Mouse (Mus musculus) ES-E14 (cell line): Measurements from ENCODE around the gene Olfr68. TPM values are rescaled to one million over a fixed set of nuclear protein-coding genes. Genes with fewer than 3 reads are reported as not detected.
"Not testable (repeated sequence)": the region's sequence is repeated elsewhere in the genome, so short reads cannot be mapped to it uniquely, and the experiment has no call there.

ENCODE experiments used
- DNase-seq: peaks from one replicate; pipeline ENCODE4 v3.0.0-alpha.2; 2013; ENCODE audit warnings: low read depth, low spot score
- H3K27ac ChIP-seq: 2 replicates; pipeline ENCODE4 v1.5.1; 2012; ENCODE audit warnings: low read depth, mild to moderate bottlenecking, low read length, moderate library complexity, mixed read lengths; ENCODE audit not compliant: poor library complexity, insufficient read depth, severe bottlenecking
- H3K36me3 ChIP-seq: 2 replicates; pipeline ENCODE4 v1.6.1; 2012; ENCODE audit warnings: mild to moderate bottlenecking, low read length, moderate library complexity, mixed read lengths; ENCODE audit not compliant: control insufficient read depth, poor library complexity, insufficient read depth, severe bottlenecking
- H3K4me1 ChIP-seq, 2 experiments: fragments of 150-350 bp in 1 of 2; sonication (generic) in 1 of 2; 2 replicates each; pipeline ENCODE4 v1.6.1; 2012; ENCODE audit warnings: low read length in 2 of 2, mild to moderate bottlenecking in 1 of 2, mixed read lengths in 1 of 2; ENCODE audit not compliant: control insufficient read depth in 2 of 2, insufficient read depth in 2 of 2, poor library complexity in 1 of 2
- H3K4me3 ChIP-seq, 2 experiments: fragments of 150-350 bp in 1 of 2; sonication (generic) in 1 of 2; 2 replicates each; pipeline ENCODE4 v1.5.1; 2012; ENCODE audit warnings: low read length in 2 of 2, low read depth in 1 of 2, mild to moderate bottlenecking in 1 of 2, mixed read lengths in 1 of 2; ENCODE audit not compliant: insufficient read depth in 1 of 2, poor library complexity in 1 of 2, severe bottlenecking in 1 of 2
- H3K9ac ChIP-seq: 2 replicates; pipeline ENCODE4 v1.6.1; 2012; ENCODE audit warnings: low read depth, mild to moderate bottlenecking, low read length, mixed read lengths; ENCODE audit not compliant: poor library complexity, insufficient read depth, severe bottlenecking
- H3K9me3 ChIP-seq: fragments of 150-350 bp; sonication (generic); 2 replicates; pipeline ENCODE4 v1.6.1; 2012; ENCODE audit warnings: low read depth, mild to moderate bottlenecking, low read length; ENCODE audit not compliant: control insufficient read depth, insufficient read depth
- CHD2 ChIP-seq: IDR thresholded peaks from 2 replicates; pipeline ENCODE4 v1.6.1; 2014; ENCODE audit warnings: mild to moderate bottlenecking, low read depth, low read length, inconsistent platforms
- HCFC1 ChIP-seq: IDR thresholded peaks from 2 replicates; pipeline ENCODE4 v1.6.1; 2012; ENCODE audit warnings: low read length, inconsistent platforms, borderline replicate concordance; ENCODE audit not compliant: insufficient read depth
- MAFK ChIP-seq: IDR thresholded peaks from 2 replicates; pipeline ENCODE4 v1.6.1; 2014; ENCODE audit warnings: mild to moderate bottlenecking, low read depth, low read length, inconsistent platforms; ENCODE audit not compliant: insufficient read depth
- ZC3H11A ChIP-seq: IDR thresholded peaks from 2 replicates; pipeline ENCODE4 v1.6.1; 2012; ENCODE audit warnings: low read depth, mild to moderate bottlenecking, inconsistent platforms, low read length, borderline replicate concordance
- ZNF384 ChIP-seq: IDR thresholded peaks from 2 replicates; pipeline ENCODE4 v1.6.1; 2012; ENCODE audit warnings: low read depth, low read length, inconsistent platforms
- in situ Hi-C, 2 experiments: fragments of 600-800 bp; cut with MboI; formaldehyde crosslinking; loops; one replicate each; pipeline ENCODE4 v1.15.1; 2025; ENCODE audit warnings: low sequenced_read_pairs in 2 of 2, inconsistent platforms in 1 of 2; ENCODE audit not compliant: unreplicated experiment in 2 of 2
- total RNA-seq: library from RNA; depleted of rRNA; stranded (reverse); fragments of 300-350 nt; gene quantifications from 2 replicates; pipeline ENCODE4 v1.2.3, GENCODE M21; 2012

Gene Olfr68
- total RNA-seq, 1 experiment = not detected

DNA sequence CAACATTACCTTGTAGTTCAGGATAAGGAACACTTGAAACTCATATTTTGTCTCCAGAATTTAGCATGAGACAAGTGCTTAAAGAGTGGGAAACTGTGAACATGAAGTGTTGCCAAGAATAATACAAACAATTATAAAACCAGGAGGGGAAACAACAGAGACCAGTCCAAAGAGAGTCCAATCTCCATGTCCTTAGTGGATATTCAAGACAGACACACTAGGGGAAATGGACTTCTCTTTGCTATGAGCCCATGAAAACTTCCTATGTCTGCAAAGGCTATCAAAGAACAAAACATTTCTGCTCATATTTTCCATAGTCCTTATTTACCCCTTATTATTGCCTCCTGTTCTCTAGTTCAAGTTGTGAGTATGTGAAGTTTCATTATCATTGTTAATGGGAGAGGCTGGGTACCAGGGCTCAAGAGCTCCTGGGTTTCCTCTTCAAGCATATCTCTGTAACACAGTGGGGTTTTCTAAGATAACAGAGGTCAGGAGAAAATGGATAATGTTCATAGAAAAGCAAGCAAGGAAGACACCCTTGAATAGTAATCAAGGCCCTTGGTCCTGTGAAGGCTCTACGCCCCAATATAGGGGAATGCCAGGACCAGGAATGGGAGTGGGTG, 31.8 kb upstream of the Olfr68 start:
- in situ Hi-C loops = no loop called here
- TF ChIP-seq ZNF384 (no peak), HCFC1 (no peak), CHD2 (no peak), MAFK (no peak), ZC3H11A (no peak)
- Histone ChIP-seq H3K36me3 (no peaks in the 10 kb centered on the region), H3K9me3 (no peaks in the 10 kb centered on the region), H3K9ac (no peak overlapping the region), H3K4me1 (no peaks in the 10 kb centered on the region), H3K27ac (no peak overlapping the region), H3K4me3 (no peak overlapping the region)
- DNase-seq = no peak

DNA sequence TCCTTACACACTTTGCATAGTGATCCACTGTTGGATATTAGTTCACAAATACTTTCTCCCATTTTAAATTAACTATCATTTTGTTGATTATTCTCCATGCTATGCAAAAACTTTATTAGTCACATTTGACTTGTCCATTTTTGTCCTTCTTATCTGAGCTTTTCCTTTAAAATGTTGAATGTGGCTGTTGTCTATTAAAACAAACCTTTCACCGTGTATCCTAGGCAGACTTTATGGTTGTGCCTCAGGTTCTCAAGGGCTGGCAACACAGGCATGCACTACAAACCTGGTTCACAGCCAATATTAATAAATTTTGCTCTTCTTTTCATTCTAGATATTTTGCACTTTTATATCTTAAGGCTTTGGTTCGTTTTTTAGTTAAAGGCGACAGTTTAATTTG, 31.2 kb upstream of the Olfr68 start:
- no peaks in the 10 kb centered on the region for H3K36me3 ChIP-seq
- no peak overlapping the region for H3K9ac ChIP-seq
- no peak for DNase-seq
- H3K27ac ChIP-seq = no peak overlapping the region
- no peaks in the 10 kb centered on the region for H3K9me3 ChIP-seq
- no peak overlapping the region for H3K4me3 ChIP-seq
- no peak for TF ChIP-seq HCFC1
- TF ChIP-seq MAFK = no peak
- TF ChIP-seq ZNF384 = no peak
- TF ChIP-seq ZC3H11A = no peak
- no peak for TF ChIP-seq CHD2
- H3K4me1 ChIP-seq = no peaks in the 10 kb centered on the region
- in situ Hi-C loops = no loop called here

DNA sequence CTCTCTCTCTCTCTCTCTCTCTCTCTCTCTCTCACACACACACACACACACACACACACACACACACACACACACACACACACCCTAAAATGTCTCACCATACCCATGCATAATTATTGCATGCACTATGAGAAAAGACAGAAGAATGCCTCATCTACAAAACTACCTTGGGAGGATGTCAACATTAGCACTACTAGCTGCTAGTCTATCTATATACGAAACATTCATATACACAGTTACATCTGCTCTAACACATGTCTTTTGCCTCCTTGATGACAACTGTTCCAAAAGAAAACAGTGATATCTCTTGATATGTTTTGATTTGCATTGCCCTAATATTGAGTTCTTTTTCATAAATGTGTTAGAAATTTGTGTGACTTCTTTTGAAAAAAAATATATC, 30.8 kb upstream of the Olfr68 start:
- in situ Hi-C loops = no loop called here
- no peak overlapping the region for H3K27ac ChIP-seq
- no peaks in the 10 kb centered on the region for H3K9me3 ChIP-seq
- H3K36me3 ChIP-seq = no peaks in the 10 kb centered on the region
- H3K4me1 ChIP-seq = no peaks in the 10 kb centered on the region
- H3K4me3 ChIP-seq = no peak overlapping the region
- DNase-seq = no peak
- H3K9ac ChIP-seq = no peak overlapping the region
- TF ChIP-seq HCFC1 (no peak), CHD2 (no peak), ZC3H11A (no peak)

DNA sequence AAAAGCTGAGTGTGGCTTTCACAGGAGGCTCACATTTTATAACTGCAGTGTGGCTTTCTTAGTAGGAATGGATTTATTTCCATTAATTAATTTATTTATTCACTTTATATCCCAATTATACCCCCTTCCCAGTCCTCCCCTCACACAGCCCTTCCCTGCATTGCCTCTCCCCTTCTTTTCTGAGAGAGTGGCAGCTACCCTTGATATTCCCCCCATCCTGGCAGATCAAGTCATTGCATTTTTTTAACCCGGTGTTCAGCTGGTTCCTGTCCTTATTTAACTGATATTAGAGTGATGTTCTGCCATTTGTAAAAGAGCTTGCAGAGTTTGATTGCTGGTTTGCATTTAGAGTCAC, 30.3 kb upstream of the Olfr68 start:
- no peak for DNase-seq
- no peak for TF ChIP-seq ZC3H11A
- TF ChIP-seq CHD2 = no peak
- TF ChIP-seq MAFK = no peak
- TF ChIP-seq HCFC1 = no peak
- TF ChIP-seq ZNF384 = no peak
- Histone ChIP-seq H3K9me3 (no peaks in the 10 kb centered on the region), H3K9ac (no peak overlapping the region), H3K4me1 (no peaks in the 10 kb centered on the region), H3K36me3 (no peaks in the 10 kb centered on the region), H3K27ac (no peak overlapping the region), H3K4me3 (no peak overlapping the region)
- in situ Hi-C loops = no loop called here

DNA sequence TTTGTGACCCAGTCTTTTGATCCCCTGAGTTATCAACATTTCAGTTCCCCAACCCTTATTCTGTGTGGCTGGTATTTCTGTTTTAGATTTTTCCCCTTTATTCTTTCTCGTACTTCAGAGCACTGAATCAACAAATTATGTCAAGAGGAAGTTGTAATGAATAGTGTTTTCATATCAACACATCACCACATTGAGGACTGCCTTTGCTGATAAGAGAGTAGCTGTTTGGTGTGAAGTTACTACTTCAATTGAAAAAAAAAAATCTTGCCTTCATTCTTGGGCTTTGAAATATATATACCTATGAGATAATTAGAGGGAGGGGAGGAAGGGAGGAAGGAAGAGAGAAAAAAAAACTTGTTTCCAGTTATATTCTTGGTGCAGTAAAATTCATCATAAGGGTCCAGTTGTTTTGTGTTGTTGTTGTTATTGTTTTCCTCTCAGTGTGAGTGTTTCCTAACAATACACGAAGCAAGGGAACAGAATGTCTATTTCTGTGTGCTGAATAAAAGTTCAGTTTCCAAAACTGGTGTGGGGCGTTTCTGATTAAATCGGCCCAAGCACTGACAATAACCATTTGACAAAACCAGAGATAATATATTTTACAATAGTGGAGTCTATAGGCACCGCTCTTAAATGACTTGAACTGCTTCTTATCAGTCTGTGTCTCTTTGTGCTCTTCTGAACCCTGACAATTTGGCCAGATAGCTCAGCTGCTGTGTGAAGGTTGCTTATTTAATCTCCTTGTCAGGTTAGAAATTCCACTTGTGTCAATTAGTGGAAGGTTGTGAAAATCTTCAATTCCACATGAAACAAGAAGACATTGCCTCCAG, 29.7 kb upstream of the Olfr68 start:
- DNase-seq = no peak
- in situ Hi-C loops = no loop called here
- no peaks in the 10 kb centered on the region for H3K36me3 ChIP-seq
- H3K27ac ChIP-seq = no peak overlapping the region
- no peak for TF ChIP-seq HCFC1
- TF ChIP-seq ZNF384 = no peak
- no peak for TF ChIP-seq CHD2
- no peak for TF ChIP-seq ZC3H11A
- TF ChIP-seq MAFK = no peak
- no peak overlapping the region for H3K4me3 ChIP-seq
- no peaks in the 10 kb centered on the region for H3K4me1 ChIP-seq
- H3K9ac ChIP-seq = no peak overlapping the region
- no peaks in the 10 kb centered on the region for H3K9me3 ChIP-seq

DNA sequence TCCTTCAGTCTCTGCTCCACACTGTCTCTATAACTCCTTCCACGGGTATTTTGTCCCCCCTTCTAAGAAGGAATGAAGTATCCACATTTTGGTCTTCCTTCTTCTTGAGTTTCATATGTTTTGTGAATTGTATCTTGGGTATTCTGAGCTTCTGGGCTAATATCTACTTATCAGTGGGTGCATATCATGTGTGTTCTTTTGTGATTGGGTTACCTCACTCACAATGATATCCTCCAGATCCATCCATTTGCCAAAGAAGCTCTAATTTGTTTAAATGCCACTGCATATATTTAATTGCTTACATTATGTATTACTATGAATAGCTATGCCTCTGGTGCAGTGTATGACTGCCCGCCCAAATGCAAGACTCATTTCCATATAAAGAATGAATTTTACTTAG, 28.6 kb upstream of the Olfr68 start:
- H3K27ac ChIP-seq, H3K9ac ChIP-seq, H3K9me3 ChIP-seq, H3K36me3 ChIP-seq, H3K4me3 ChIP-seq, in situ Hi-C loops, H3K4me1 ChIP-seq, DNase-seq: not testable (repeated sequence)
